ENCODE assay signal across 8 mouse cellular contexts in genomic region chr9:43827593-43827992, GRCm38 (mm10).
DNase-seq lines count a peak whose midpoint lies in the region; ATAC-seq and TF ChIP-seq lines count a peak whose summit lies in the region.

No protein-coding gene starts in this region.

- H3K4me1 ChIP-seq in cerebellum, adult 2 months (ENCODE audit: control insufficient read depth, insufficient read depth, low read length) = no peaks in the 10 kb centered on the region
- H3K4me1 ChIP-seq in thymus, adult 2 months (replicated peaks; ENCODE audit: control insufficient read depth, insufficient read depth, low read length) = no peaks in the 10 kb centered on the region

- H3K4me3 ChIP-seq in cerebellum, adult 2 months (replicated peaks; ENCODE audit: insufficient read depth, low read depth, low read length) = no peak overlapping the region
- H3K4me3 ChIP-seq in layer of hippocampus, adult 2 months = no peak overlapping the region
- H3K4me3 ChIP-seq in thymus, adult 2 months (ENCODE audit: control insufficient read depth, insufficient read depth, low read length) = no peak overlapping the region

- 38% methylated on average over 5 of the region's 5 CpGs for WGBS in cerebellum, adult 2 months
- 49% methylated on average over 5 of the region's 5 CpGs for WGBS in thymus, adult 2 months

- H3K27ac ChIP-seq in cerebellum, adult 2 months (ENCODE audit: insufficient read depth, low read length) = no peak overlapping the region
- H3K27ac ChIP-seq in layer of hippocampus, adult 2 months = no peak overlapping the region
- no peak overlapping the region for H3K27ac ChIP-seq in thymus, adult 2 months (ENCODE audit: control insufficient read depth, insufficient read depth, low read length)

- no peak for TF ChIP-seq POLR2A in cerebellum, adult 2 months (IDR thresholded peaks at IDR 0.05; ENCODE audit: borderline replicate concordance, insufficient read depth, low read length)
- TF ChIP-seq POLR2A in thymus, adult 2 months (IDR thresholded peaks at IDR 0.05; ENCODE audit: control insufficient read depth, extremely low read depth, insufficient read depth, low read length, poor library complexity) = no peak

- DNase-seq in cerebellum, adult 2 months = peak in 1 of 2 experiments; percentile 35
- no peak for DNase-seq in cerebellum, adult 11-12 months
- DNase-seq in 416B (ENCODE audit: low read depth) = peak; percentile 27
- peak; percentile 72 for DNase-seq in adrenal gland, postnatal 25 days
- peak; percentile 39 for DNase-seq in forelimb bud, embryonic 11.5 days (ENCODE audit: low read depth, low spot score)
- DNase-seq in layer of hippocampus, adult 2 months (ENCODE audit: low spot score in 2 of 2) = peak in 1 of 2 experiments; percentile 69
- DNase-seq in thymus, adult 2 months = peak; percentile 53

- ATAC-seq in megakaryocyte-erythroid progenitor cell, adult 5-6 weeks (replicated peaks; ENCODE audit: low FRiP score, low TSS enrichment, poor library complexity, severe bottlenecking) = peak; percentile 52; the same call in 1 of the 2 replicates

- H3K36me3 ChIP-seq in thymus, adult 2 months (ENCODE audit: control insufficient read depth, insufficient read depth, low read length) = no peaks in the 10 kb centered on the region

- peak; percentile 29; the same call in 1 of the 2 replicates for TF ChIP-seq CTCF in cerebellum, adult 2 months (IDR thresholded peaks at IDR 0.05; ENCODE audit: borderline replicate concordance, insufficient read depth, low read depth, low read length)
- TF ChIP-seq CTCF in layer of hippocampus, adult 2 months (conservative IDR thresholded peaks at IDR 0.05) = peak; percentile 87
- TF ChIP-seq CTCF in thymus, adult 2 months (IDR thresholded peaks at IDR 0.05; ENCODE audit: borderline replicate concordance, control insufficient read depth, extremely low read depth, insufficient read depth, low read length, poor library complexity) = peak; percentile 90; the same call in 1 of the 2 replicates

- H3K27me3 ChIP-seq in cerebellum, adult 2 months (ENCODE audit: control insufficient read depth, insufficient read depth, low read length) = no peaks in the 10 kb centered on the region
- H3K27me3 ChIP-seq in thymus, adult 2 months (ENCODE audit: control insufficient read depth, insufficient read depth, low read length) = no peaks in the 10 kb centered on the region

Comparison
In these comparisons a context has a peak if more than half of its experiments do, and no peak if none do; other contexts are left out.
1. CTCF ChIP-seq: peak in every context shown above with its lines; median percentile 90 in thymus, adult 2 months; 87 in layer of hippocampus, adult 2 months; 29 in cerebellum, adult 2 months.